Mouse (Mus musculus) limb, embryonic 11.5 days (tissue): ENCODE data around the gene Slc4a8. TPM values are rescaled to one million over a fixed set of nuclear protein-coding genes. Genes with fewer than 3 reads are reported as not detected.
A peak's percentile ranks its signal among the peaks of the same experiment; 100 is the strongest.
"Not testable (repeated sequence)": the region's sequence is repeated elsewhere in the genome, so short reads cannot be mapped to it uniquely, and the experiment has no call there.

Source experiments
- ATAC-seq: fragments of 200-750 bp; cut with Nextera tagmentation; 2 replicates; pipeline ENCODE4 v1.8.0; 2017; ENCODE audit warnings: low read depth; ENCODE audit not compliant: insufficient number of reproducible peaks, low FRiP score, low TSS enrichment
- DNase-seq: peaks from one replicate; pipeline ENCODE4 v3.0.0-alpha.2; 2015; ENCODE audit warnings: low spot score
- H3K27ac ChIP-seq: fragments of 300-500 bp; sonication (generic); replicated peaks from 2 replicates; pipeline ENCODE4 v1.5.1; 2014; ENCODE audit warnings: low read depth, mild to moderate bottlenecking, low read length
- H3K27me3 ChIP-seq: fragments of 300-500 bp; sonication (generic); 2 replicates; pipeline ENCODE4 v1.6.1; 2014; ENCODE audit warnings: mild to moderate bottlenecking, low read length, mixed read lengths; ENCODE audit not compliant: control insufficient read depth, insufficient read depth
- H3K36me3 ChIP-seq: fragments of 300-500 bp; sonication (generic); 2 replicates; pipeline ENCODE4 v1.6.1; 2014; ENCODE audit warnings: mild to moderate bottlenecking, low read length, moderate library complexity, mixed read lengths; ENCODE audit not compliant: control insufficient read depth, insufficient read depth
- H3K4me1 ChIP-seq: fragments of 300-500 bp; sonication (generic); 2 replicates; pipeline ENCODE4 v1.6.1; 2014; ENCODE audit warnings: low read length, mixed read lengths; ENCODE audit not compliant: control insufficient read depth, insufficient read depth
- H3K4me2 ChIP-seq: fragments of 300-500 bp; sonication (generic); 2 replicates; pipeline ENCODE4 v1.6.1; 2014; ENCODE audit warnings: low read depth, mild to moderate bottlenecking, moderate library complexity; ENCODE audit not compliant: severe bottlenecking
- H3K4me3 ChIP-seq: fragments of 300-500 bp; sonication (generic); 2 replicates; pipeline ENCODE4 v1.5.1; 2014; ENCODE audit warnings: low read depth, low read length
- H3K9ac ChIP-seq: fragments of 300-500 bp; sonication (generic); 2 replicates; pipeline ENCODE4 v1.6.1; 2014; ENCODE audit warnings: mild to moderate bottlenecking, low read length
- H3K9me3 ChIP-seq: fragments of 300-500 bp; sonication (generic); 2 replicates; pipeline ENCODE4 v1.6.1; 2016; ENCODE audit warnings: low read length; ENCODE audit not compliant: control insufficient read depth
- WGBS: fragments of 180-500 bp; shearing (Covaris S2); extraction: QIAGEN DNeasy Blood & Tissue Kit; methylation state at CpG from one replicate; pipeline ENCODE4 v1.1.7; 2014; 5-methylcytosine and 5-hydroxymethylcytosine counted together
- polyA plus RNA-seq: library from polyadenylated mRNA; unstranded; fragments of >200 nt; fragmentation: Nextera tagmentation; extraction: Ambion mirVana; gene quantifications from 2 replicates; pipeline ENCODE4 v1.2.1, GENCODE M21; 2014

Gene Slc4a8
- polyA plus RNA-seq, 1 experiment from 2014 or later = 6.6 TPM

DNA sequence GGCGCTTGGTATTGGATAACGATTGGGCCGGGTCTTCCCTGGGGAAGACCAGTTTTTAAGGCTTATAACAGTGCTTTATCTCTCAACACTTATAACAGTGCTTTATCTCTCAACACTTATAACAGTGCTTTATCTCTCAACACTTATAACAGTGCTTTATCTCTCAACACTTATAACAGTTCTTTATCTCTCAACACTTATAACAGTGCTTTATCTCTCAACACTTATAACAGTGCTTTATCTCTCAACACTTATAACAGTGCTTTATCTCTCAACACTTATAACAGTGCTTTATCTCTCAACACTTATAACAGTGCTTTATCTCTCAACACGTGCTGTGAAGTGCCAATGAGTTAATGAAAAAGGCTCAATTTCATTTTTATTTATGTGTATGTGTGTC is 7.5 kb downstream of the Slc4a8 start:
- not testable (repeated sequence) for H3K9ac ChIP-seq, H3K9me3 ChIP-seq, DNase-seq, H3K27ac ChIP-seq, H3K36me3 ChIP-seq, H3K4me2 ChIP-seq, H3K4me3 ChIP-seq, H3K27me3 ChIP-seq, ATAC-seq, H3K4me1 ChIP-seq
- WGBS = 94% methylated on average over 4 of the region's 4 CpGs

DNA sequence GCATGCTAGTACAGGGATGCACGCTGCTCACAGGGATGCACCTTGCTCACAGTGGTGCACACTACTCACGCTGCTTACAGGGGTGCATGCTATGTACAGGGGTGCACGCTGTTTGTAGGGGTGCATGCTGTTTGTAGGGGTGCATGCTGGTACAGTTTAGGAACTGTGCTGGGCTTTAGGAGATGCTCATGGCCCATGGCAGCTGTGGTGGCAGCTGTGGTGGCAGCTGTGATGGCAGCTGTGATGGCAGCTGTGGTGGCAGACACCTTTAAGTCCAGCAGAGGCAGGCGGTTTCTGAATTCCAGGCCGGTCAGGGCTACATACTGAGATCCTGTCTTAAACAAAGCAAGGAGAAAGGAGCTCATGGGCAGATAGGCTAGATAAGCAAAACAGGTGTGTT is 8.8 kb downstream of the Slc4a8 start:
- Histone ChIP-seq H3K9ac (no peak overlapping the region), H3K4me1 (peaks cover under 1% of the 10 kb centered on the region), H3K4me2 (no peak overlapping the region), H3K27me3 (no peaks in the 10 kb centered on the region), H3K36me3 (no peaks in the 10 kb centered on the region), H3K9me3 (no peaks in the 10 kb centered on the region), H3K4me3 (no peak overlapping the region), H3K27ac (no peak overlapping the region)
- DNase-seq (no peak), ATAC-seq (no peak)
- WGBS = 92% methylated on average over 5 of the region's 5 CpGs

DNA sequence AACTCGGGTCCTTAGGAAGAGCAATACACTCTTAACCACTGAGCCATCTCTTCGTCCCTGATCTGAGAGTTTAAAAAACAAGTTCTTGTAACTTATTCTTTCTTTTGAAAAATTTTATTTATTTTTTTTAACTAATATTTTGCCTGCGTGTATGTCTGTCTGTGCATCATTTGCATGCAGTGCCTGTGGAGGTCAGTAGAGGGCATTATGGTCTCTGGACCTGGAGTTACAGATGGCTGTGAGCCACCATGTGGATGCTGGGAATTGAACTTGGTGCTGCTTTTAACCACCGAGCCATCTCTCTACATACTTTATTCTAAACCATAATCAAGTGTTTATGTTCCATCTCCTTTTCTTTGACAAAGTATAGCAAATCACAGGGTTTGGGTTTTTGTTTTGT is 11.1 kb downstream of the Slc4a8 start:
- no peaks in the 10 kb centered on the region for H3K36me3 ChIP-seq
- whole genome bisulfite sequencing = 87% methylated on average over 4 of the region's 4 CpGs
- H3K9ac ChIP-seq = no peak overlapping the region
- no peak overlapping the region for H3K4me2 ChIP-seq
- DNase-seq (no peak), ATAC-seq (no peak)
- H3K27ac ChIP-seq = no peak overlapping the region
- H3K27me3 ChIP-seq = no peaks in the 10 kb centered on the region
- no peak overlapping the region for H3K4me3 ChIP-seq
- no peaks in the 10 kb centered on the region for H3K9me3 ChIP-seq
- peaks cover 16% of the 10 kb centered on the region for H3K4me1 ChIP-seq

- H3K27me3 ChIP-seq = not testable (repeated sequence)
Measured at GRCm38 (mm10) chr15:100773859-100774258, 12.3 kb downstream of the Slc4a8 start.

DNA sequence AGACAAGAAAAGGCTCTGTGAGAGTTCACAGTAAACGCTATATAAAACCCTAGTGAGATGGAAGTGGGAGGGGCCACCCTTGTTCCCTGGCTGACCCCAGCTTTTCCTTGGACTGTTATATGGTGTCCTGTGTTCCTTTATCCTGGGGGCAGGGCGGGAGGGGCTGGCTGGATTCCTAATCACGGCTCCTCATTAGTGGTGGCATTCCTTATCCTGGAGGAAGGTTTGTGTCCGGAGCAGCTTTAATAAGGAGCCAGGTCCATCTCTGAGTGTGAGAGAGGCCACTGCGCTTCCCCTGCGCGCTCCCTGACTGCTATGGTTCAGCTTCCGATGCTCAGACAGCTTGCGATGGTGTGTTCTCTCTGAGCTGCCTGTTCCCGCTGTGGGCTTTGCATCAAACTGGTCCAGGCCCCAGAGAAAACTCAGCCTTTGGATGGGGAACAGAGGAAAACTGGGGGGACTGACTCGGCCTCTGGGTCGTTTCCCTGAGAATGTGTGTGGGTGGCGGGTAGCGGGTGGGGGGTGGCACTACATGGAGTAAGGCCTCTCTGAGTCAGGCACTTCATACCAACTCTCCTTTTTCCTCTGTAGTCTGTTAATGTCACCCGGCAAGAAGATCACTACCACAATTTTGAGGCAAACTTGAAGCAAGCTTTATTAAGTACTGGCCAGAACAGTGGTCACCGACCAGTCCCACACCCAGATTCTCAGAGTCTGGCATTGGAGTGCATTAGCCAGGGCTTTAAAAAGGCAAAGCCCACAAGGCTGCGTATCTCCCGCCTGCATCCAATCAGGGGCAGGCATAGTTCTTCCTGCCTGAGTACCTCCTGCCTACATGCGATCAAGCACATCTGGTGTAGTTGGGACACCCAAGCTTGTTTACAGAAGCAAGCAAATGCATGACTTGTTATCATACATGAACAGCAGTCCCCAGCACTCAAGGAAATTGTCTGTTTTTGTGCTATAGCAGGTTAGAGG is 13.9 kb downstream of the Slc4a8 start:
- Histone ChIP-seq H3K4me2 (no peak overlapping the region), H3K9ac (no peak overlapping the region), H3K27me3 (no peaks in the 10 kb centered on the region), H3K4me3 (no peak overlapping the region), H3K9me3 (no peaks in the 10 kb centered on the region), H3K36me3 (no peaks in the 10 kb centered on the region), H3K27ac (no peak overlapping the region), H3K4me1 (peaks cover 16% of the 10 kb centered on the region)
- DNase-seq (peak; percentile 50), ATAC-seq (no peak)
- WGBS = 33% methylated on average over 19 of the region's 19 CpGs

More at GRCm38 (mm10) chr15:100773859-100774258, 12.3 kb downstream of the Slc4a8 start:
- not testable (repeated sequence) for H3K36me3 ChIP-seq, H3K9me3 ChIP-seq, DNase-seq, H3K9ac ChIP-seq, H3K27ac ChIP-seq, H3K4me3 ChIP-seq, H3K4me2 ChIP-seq, ATAC-seq
- 93% methylated on average over 6 of the region's 6 CpGs for WGBS
- H3K4me1 ChIP-seq = peaks cover 16% of the 10 kb centered on the region

GRCm38 (mm10) chr15:100776424-100776823 is 14.9 kb downstream of the Slc4a8 start:
- Histone ChIP-seq H3K36me3 (no peaks in the 10 kb centered on the region), H3K4me3 (no peak overlapping the region), H3K27ac (no peak overlapping the region), H3K4me2 (no peak overlapping the region), H3K9ac (no peak overlapping the region), H3K9me3 (no peaks in the 10 kb centered on the region), H3K27me3 (no peaks in the 10 kb centered on the region), H3K4me1 (peaks cover 16% of the 10 kb centered on the region)
- DNase-seq (no peak), ATAC-seq (no peak)
- 96% methylated on average over 3 of the region's 3 CpGs for WGBS

- H3K27me3 ChIP-seq = no peaks in the 10 kb centered on the region
- DNase-seq = peak; percentile 37
Measured at GRCm38 (mm10) chr15:100777020-100778016, 15.8 kb downstream of the Slc4a8 start.

DNA sequence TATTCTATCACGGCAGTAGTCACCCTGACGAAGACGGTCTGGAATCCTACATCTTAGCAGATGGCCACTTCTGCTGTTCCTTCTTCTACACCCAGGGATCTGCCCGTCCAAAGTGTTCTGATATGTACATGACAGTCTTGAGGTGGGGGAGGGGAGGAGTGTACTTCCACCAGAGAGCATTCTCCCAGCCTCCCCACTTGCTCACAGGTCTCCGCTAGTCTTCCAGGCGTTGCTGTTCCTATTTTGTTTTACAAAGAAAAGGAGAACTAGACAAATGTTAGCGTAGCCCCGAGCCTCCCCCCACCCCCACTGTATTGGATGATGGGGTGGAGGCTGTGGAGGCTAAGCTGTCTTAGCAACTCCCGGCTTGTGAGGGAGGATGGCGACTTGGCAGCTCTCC is 18.3 kb downstream of the Slc4a8 start:
- Histone ChIP-seq H3K27ac (no peak overlapping the region), H3K4me1 (peaks cover 16% of the 10 kb centered on the region), H3K4me2 (no peak overlapping the region), H3K36me3 (no peaks in the 10 kb centered on the region), H3K27me3 (no peaks in the 10 kb centered on the region), H3K4me3 (no peak overlapping the region), H3K9me3 (no peaks in the 10 kb centered on the region), H3K9ac (no peak overlapping the region)
- ATAC-seq (no peak), DNase-seq (no peak)
- WGBS = 76% methylated on average over 10 of the region's 10 CpGs

More at GRCm38 (mm10) chr15:100777020-100778016, 15.8 kb downstream of the Slc4a8 start:
- Histone ChIP-seq H3K4me3 (no peak overlapping the region), H3K36me3 (no peaks in the 10 kb centered on the region), H3K9me3 (no peaks in the 10 kb centered on the region), H3K9ac (no peak overlapping the region), H3K4me1 (peaks cover 16% of the 10 kb centered on the region), H3K4me2 (no peak overlapping the region), H3K27ac (no peak overlapping the region)
- 50% methylated on average over 32 of the region's 32 CpGs for WGBS
- ATAC-seq = no peak
